Mouse (Mus musculus): ENCODE results near the gene Zc4h2. TPM values are rescaled to one million over a fixed set of nuclear protein-coding genes. Genes with fewer than 3 reads are reported as not detected.

Zc4h2 gene
- polyA plus RNA-seq (2015; fragmentation: Nextera tagmentation; extraction: Ambion mirVana), result 42.1 and 45.1 TPM in 2 replicates

GRCm38 (mm10) chrX:95657804-95658599, at the start of gene Zc4h2:
Gene Zc4h2 (minus strand): TSS chrX:95658509.

Other genes with a start within 250 kb of the Zc4h2 start
- gene Amer1, start 213.6 kb downstream of the Zc4h2 start, polyA plus RNA-seq (2015; fragmentation: Nextera tagmentation; extraction: Ambion mirVana), result 13.1 and 14.0 TPM in 2 replicates
- gene Asb12, start 100.5 kb downstream of the Zc4h2 start, polyA plus RNA-seq (2015; fragmentation: Nextera tagmentation; extraction: Ambion mirVana), result 0.28 TPM in 1 of 2 replicates, not detected in the other
- not detected in 2 replicates for gene Pfn5, start 100.4 kb downstream of the Zc4h2 start, polyA plus RNA-seq (2015; fragmentation: Nextera tagmentation; extraction: Ambion mirVana)
- gene Zc3h12b, start 53.2 kb upstream of the Zc4h2 start, polyA plus RNA-seq (2015; fragmentation: Nextera tagmentation; extraction: Ambion mirVana), result 4.3 TPM in 2 replicates

Measured in neural tube, postnatal 0 days (tissue).